Mouse (Mus musculus) retina, adult 2 months (tissue): ENCODE results near the gene Rtp4.

ENCODE experiments used
- DNase-seq: peaks from one replicate; pipeline ENCODE4 v3.0.0-alpha.2; 2012; ENCODE audit warnings: low read depth, low spot score

The Rtp4 gene

DNA sequence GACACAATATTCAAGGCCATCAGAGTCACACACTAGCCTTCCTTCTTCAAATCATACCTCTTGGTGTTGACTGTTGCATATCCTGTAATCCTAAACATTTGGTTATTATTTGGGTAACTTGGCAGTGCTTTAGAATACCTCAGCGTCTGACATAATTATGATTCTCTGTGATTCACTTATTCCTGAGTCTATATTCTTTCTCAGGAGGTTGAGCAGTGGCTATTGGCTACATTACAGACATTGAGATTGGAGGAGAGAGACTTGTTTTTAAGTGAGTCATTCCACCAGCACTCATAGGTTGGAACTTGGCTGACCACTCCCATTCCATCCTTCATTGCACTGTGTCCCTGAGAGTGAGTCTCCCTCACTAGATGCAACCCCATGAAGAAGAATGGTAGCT lies 6.7 kb upstream of the Rtp4 start:
- no peak for DNase-seq

DNA sequence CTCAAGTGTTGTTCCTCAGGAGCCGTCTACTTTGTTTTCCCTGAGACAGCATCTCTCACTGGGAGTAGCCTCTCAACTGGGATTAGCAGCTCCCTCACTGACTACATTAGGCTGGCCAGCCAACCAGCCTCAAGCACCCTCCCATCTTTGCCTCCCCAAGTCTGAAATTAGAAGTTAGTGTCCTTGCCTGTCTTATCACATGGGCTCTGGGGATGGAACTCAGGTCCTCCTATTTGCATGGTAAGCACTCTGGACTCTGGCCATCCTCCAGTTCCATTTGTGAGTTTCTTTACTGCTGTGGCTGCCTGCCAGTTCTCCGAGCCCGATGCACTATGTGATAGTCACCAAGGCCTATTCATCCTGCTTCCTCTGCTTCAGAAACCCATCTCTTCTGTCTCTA lies 4.3 kb upstream of the Rtp4 start:
- no peak for DNase-seq

DNA sequence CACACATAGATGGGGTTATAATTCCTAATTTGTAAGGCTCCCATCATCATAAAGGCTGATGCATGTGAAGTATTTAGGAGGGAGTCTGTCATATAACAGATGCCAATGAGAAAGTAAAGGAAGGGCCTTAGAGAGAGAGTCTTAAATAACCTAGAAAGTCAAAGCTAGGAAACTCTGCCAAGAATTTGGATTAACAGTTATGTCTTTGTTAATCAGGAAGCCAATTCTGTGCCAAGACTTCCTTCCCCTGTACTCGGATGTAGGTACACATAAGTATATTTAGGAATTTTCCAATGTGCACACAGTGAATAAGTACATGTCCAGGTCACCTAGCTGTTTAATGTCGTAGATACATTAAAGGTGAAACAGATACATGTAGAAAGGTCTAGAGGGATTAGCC lies 3.5 kb upstream of the Rtp4 start:
- DNase-seq: no peak

DNA sequence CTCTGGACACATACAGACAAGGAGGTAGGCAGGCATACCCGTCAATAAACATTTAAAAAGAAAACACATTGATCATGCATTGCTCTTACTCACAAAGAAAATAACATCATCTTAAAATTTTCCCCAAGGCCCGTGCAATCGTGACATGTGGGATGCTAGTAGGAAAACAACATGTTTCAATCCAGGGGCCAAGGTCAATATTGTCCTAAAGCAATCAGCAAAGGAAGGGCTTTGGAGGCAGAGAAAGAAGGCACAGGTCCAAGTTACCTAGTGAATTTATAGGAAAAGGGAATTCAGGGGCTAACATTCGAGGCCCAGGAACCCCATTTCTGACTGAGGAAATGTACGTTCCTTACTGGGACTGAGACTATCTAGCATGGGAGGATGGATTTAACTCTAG lies 2.9 kb upstream of the Rtp4 start:
- DNase-seq: no peak

DNA sequence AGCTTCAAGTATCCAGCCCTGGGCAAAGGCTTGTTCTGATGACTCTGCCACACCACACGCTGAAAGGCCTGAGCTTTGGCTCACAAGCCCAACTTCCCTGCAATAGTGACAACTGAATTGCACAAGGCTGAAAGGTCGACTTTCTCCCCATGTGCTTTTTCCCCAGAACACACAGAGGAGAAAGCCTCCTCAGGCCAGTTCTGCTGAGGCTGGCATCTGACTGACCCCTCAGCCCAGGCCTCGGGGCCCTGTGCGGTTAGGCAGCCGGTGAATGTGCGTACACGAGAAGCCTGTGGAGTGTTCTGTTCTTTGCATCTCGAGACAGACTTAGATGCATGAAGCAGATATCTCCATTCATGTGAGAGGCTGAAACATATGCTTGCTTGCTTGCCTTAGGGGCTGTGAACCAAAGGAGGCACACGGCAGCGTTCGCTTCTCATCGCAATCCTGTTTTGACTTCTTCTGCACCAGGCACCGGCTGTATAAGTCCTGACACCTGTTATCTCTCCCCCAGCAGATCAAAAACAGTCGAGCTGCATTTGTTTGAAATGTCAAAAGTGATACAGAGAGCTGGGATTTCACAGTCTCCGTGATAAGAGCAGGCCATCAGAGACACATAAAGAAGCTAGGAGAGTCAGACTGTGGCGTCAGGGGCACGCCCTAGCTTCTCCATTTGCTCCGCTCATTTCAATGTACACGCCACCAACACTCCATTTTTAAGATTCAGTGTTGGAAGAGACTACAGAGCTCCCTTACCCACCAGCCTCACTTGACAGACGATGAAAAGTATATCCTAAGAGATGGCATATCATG lies 2.1 kb upstream of the Rtp4 start:
- DNase-seq: no peak

DNA sequence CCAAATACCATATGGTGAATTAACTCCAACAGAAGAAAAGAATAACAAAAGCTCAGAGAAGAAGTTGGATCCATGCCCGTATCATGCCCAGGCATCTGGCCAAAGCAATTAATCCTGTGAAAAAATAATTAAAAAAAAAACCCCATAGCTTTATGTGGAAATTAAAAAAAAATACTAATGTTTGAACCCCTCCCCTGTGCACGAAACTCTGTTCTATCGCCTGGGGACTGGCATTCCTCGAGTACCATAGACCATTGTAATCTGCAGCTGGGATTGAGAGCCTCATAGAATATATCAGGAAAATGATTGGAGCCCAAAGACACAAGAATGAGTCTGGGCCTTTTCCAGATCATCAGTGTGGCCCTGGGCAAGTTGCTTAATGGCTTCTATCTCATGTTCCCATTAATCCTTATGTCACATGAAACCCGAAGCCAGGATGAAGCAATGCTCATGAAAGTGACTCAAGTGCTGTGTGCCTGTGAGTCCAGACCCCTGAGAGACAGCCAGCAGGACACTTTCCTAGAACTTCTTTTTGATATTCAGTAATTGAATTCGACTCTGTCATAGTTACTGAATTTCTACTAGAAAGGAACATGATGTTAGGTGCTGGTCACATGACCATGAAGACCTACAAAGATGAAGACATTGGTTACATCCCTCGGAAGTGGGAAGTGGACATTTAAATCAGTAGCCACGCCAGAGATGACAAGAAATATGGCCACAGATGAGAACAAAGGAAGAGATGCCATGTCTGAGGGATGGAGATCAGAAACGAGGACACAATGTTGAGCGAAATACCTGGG lies 1.3 kb upstream of the Rtp4 start:
- no peak for DNase-seq

DNA sequence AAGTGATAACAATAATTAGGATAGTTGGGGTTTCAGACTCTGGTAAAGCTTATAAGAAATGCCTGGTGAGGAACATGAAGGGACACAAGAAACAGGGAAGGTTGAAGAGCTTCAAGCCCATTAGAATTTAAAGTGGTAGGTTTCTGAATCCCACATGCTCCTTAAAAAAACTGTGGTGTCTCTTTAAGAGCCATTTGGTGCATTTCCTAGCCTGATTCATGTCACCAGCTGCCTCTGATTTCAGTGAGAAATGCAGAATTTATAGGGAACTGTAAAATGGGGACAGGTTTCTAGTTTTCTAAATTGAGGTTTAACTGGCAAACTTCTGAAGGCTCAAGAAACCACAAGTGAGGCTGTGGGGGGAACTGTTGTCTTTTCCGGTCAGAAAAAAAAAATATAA lies 320 bp upstream of the Rtp4 start:
- no peak for DNase-seq

DNA sequence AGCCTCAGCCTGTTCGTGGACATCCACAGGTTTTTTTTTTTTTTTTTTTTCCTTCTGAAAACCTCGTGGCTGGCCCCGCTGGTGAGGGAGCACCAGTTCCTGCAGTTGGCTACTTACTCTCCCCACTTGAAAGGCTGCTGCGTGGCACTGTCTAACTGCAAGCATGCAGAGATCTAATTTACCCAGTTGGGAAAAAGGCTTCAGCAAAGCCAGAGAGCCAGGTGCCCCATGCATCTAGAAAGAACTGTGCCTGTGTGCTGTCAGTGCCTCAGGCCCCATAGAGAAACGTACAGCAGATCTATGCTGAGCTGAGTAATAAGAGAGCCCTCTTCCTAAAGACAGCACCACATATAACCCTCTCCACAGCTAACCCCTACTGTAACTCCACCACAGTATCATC lies 1.0 kb downstream of the Rtp4 start:
- DNase-seq: no peak

DNA sequence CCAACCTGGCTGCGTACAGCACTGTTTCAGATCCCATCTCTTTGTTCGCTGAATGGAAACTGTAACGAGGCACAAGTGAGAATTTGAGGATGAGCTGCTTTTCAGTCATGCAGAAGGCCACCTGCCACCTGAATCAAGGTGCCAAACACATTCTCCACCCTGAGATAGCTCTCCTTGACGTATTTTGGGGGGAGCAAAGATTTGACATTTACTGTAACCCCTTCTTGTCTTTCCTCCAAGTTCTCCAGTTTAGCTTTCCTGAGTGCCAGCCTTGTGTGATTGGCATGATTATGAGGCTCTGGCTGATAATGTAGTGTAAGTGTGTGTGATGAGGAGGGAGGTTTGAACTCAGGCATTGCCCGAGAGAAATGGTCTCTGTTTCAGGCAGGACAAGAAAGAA lies 2.0 kb downstream of the Rtp4 start:
- DNase-seq: no peak

DNA sequence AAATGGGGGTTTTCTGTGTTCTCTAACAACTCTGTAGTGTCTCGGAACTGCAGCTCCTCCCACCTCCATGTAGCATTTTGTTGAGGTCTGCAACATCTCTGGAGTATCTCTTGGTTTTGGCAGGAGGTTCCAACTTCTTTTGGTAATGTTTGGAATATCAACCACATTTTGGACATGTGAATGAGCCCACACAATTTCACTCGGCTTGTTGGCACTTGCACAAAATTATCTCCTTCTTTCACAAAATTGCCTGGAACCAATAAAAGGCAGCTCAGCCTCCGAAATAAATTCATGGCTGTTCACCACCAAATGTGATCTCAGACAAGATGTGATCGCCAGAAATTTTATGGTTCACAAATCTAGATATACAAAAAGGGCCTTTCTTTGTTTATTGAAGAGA lies 9.1 kb downstream of the Rtp4 start:
- DNase-seq: no peak

DNA sequence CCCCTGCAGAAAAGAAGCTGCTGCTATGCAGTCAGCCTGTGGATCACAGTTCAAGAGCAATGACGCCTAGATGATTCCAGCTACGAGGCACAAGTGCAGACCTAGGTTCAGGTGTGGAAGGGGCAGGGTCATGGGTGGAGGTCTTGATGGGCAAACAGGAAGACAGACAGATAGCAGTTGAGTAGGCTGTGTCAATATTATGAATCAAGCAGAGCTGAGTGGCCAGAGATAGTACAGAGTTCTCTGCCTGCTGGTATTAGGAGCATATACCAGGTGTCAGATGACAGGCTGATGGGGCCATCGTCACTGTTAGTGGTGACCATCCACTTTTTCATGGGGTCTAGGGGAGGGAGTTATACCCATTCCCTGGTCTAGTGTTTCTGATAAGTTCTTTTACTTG lies 13.6 kb downstream of the Rtp4 start:
- no peak for DNase-seq

DNA sequence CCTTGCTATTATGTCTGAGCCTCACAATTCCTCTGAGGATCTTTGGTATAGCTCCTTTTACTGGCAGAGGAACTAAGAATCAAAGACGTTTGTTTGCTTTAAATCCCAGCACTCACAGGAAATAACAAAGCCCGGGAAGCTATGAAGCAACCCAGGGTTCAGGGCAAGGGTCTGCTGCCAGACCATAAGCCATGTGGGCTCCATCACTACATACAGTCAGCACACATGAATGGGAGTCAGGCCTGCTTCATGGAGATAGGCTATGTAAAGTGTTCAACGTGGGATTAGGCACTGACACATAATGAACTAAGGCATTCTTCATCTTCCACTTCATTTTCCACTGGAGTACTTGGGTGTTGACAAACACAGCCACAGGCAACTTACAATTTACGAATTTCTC lies 21.0 kb downstream of the Rtp4 start:
- no peak for DNase-seq

DNA sequence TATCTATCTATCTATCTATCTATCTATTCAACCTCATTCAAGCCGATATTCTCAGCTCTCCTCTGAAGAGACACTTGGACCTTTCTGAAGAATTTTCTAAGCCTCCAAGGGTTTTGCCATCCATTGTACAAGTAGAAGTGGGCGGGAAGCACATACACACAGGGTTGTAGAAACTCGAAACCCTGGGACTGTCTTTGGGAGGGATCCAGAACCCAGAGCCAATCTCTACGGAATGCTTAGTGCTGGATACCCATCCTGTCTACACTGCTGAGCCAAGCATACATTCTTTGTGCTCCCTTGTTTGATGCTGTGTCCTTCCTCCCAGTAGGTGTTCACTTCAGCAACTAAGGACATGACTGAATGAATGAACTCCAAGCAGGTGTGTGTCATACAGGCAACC lies 22.8 kb downstream of the Rtp4 start:
- no peak for DNase-seq

DNA sequence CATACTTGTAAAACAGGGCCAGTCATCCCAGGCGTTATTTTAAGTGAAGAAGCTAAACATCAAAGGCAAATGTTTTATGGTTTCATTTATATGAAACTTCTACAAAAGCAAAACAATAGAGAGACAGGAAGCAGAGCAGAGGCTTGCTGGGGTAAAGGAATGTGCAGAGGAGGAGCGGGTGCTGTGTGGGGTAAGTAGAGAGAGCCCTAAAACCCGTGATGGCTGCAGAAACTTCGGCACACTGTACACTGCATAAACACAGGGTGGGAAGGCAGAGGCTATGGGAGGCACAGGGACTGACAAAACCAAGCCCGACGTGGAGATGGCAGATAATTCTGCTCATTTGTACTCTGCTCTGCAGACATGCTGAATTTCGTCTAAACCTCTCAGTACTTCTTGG lies 24.3 kb downstream of the Rtp4 start:
- no peak for DNase-seq

DNA sequence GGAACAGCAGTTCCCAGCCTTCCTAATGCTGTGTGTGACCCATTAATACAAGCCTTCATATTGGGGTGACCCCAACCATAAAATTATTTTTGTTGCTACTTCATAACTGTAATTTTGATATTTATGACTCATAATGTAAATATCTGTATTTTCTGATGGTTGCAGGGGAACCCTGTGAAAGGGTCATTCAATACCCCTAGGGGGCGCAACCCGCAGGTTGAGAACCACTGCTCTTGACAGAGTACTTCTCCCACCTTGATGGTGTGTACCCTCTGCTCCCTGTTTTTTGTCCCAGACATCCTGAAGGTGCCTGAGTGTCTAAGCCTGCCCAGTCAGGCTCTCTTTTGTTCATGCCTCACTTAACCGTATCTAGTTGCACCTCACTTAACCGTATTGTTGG lies 27.7 kb downstream of the Rtp4 start:
- DNase-seq: no peak

DNA sequence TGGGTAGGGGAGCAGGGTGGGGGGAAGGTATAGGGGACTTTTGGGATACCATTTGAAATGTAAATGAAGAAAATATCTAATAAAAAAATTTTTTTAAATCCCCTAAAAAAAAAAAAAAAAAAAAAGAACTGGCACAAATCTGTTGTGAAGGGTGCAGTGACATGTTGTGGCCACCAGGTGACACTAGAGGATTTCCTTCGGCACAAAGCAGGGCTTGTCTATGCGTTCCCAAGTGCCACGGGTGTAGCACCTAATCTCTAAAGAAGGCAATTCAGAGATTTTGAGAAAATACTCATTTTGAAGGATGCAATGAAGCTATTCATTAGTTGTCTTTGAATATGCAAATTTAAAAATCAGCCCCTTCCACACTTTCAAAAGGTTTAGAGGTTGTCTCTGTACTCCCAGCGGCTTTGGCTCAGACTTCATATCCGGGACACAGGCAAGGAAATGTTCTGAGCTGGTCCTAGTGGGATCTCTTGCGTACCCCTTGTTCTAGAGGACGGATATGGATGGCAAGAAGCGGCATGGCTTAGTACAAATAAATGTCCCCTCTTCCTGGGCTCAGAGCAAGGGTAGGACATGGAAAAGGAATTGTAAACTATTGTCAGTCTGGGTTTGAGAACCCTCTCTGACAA lies 30.4 kb downstream of the Rtp4 start:
- peak; percentile 20 for DNase-seq

DNA sequence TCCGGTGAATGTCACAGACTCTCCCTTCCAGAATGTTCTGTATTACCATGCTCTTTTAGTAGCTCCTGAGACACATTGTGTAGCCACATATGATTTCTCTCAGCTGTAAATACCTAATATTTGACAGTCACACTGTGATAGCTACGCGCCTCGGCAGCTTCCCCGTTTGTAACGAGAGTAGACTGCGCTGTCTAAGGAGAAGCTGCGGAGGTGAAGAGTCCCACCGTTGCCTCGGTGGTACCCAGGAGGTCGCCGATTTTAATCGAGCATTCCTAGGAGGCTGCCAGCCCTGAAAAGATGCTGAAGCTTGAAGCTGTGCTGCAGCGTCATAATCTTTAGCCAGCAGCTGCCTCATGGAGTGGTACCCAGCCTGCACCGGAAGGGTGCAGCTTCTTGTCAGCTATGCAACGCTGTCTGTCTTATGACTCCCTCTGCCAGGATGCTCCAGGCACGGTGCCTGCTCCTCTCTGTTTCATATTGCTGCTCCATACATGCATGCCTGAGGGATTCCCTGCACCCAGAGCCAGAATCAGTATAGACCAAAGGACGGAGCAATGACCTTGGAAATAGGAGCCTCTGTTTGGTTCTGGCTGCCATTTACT lies 31.0 kb downstream of the Rtp4 start:
- DNase-seq: no peak

DNA sequence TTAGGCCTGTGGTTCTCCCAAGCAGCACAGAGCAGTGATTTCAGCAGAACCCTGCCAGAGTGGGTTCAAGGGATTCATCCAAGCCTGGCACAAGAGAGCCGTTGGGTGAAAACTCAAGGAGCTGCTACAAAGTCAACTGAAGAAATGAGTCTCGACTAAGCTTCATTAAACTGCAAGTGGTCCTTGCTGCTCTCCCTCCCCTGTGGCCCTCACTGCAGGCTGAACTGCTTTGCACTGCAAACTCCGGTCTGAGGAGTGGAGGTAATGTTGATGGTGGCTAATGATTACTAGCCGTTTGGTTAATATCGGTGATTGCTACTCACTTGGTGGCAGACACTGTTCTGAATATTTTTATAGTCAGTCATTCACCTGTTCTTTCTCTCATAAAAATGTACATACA lies 34.6 kb downstream of the Rtp4 start:
- DNase-seq: no peak

DNA sequence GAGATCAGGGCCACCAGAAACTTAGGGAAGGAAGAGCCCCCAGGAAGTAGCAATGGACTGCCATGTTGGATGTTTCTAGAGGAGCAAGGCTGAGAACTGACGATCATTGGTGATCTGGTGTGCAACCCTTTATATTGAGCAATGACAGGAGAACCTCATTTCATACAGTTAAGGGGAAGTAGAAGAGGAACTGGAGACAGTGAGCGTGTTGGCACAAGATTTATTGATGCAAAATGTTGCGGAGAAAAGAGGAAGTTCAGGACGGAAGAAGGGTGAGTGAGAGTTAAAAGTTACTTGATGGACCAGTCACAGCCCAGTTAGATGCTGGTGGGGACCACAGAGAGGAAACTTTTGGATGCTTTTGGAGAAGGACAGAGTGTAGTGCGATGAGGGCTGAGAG lies 37.1 kb downstream of the Rtp4 start:
- DNase-seq: no peak

DNA sequence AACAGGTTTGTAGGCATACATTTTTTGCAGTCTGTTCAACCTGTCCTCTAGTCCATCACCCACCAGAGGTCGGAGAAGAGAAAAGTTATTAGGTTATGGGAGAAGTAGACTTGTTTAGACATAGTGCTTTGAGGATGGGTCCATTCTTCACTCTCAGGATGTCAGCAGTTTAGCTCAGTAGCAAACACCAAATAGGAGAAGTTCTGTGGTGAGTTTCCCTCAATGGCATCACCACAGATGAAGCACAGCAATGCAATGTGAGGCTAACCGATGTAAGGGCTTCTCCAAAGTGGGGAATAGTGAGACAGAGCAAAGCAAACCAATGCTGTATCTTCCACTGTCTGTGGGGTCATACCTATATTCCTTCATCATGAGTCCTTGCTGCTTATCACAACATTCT lies 37.6 kb downstream of the Rtp4 start:
- DNase-seq: no peak

DNA sequence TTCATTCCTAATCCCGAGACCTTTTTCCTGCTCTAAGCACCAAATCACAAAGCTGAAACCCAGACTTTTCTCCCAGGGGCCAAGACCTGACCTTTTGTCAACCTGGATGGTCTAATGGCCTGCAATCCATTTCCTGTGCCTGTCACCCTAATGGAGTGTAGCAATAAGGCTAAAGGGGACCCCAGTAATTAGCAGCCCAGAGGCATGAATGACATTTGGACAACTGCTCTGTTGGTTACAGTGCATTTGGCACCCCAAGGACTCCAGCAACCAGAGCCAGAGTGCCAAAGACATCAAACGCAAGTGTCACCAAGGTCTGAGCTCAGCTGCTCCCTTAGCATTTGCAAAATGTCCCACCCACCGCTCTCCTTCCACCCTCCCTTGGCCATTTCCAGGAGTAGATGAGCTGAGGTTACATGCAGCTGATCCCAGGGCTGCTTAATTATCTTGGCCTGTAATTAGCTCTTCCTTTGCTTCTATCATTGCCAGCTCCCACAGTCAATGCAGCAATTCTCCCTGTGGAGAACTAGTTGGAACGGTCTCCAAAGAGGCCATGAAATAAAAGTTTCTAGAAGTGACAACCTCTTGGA lies 48.4 kb downstream of the Rtp4 start:
- DNase-seq: no peak

DNA sequence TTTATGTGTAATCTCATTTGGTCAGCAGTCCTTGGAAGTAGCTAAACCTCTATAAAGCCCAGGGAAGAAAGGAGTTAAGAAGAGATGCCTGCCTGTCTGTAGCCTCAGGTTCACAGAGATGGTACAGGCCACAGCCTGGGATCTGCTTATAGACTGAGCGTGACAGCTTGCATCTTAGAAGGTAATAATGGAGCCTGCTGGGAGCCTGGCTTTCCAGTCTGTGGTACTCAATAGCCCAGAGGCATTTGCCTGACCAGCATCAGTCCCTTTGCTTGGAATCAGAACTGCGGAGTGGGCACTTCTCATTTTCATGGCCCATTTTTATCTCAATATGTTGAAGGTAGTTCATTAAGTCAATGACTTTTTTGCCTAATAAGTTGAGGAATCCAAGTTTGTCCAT lies 54.5 kb downstream of the Rtp4 start:
- DNase-seq: no peak
